Mouse (Mus musculus) heart, embryonic 13.5 days (tissue): ENCODE measurements around the gene Nrbf2. TPM values are rescaled to one million over a fixed set of nuclear protein-coding genes. Genes with fewer than 3 reads are reported as not detected.

ENCODE experiments used
- ATAC-seq: fragments of 200-750 bp; cut with Nextera tagmentation; 2 replicates; pipeline ENCODE4 v1.8.0; 2017; ENCODE audit warnings: moderate TSS enrichment; ENCODE audit not compliant: insufficient number of reproducible peaks, low FRiP score, low TSS enrichment; ENCODE audit errors: extremely low read depth
- H3K27ac ChIP-seq: fragments of 300-500 bp; sonication (generic); replicated peaks from 2 replicates; pipeline ENCODE4 v1.5.1; 2015; ENCODE audit warnings: moderate library complexity, mild to moderate bottlenecking, inconsistent platforms
- H3K27me3 ChIP-seq: fragments of 300-500 bp; sonication (generic); replicated peaks from 2 replicates; pipeline ENCODE4 v1.6.1; 2015; ENCODE audit warnings: mild to moderate bottlenecking, inconsistent platforms
- H3K36me3 ChIP-seq: fragments of 300-500 bp; sonication (generic); 2 replicates; pipeline ENCODE4 v1.6.1; 2015; ENCODE audit warnings: mild to moderate bottlenecking, inconsistent platforms
- H3K4me1 ChIP-seq: fragments of 300-500 bp; sonication (generic); 2 replicates; pipeline ENCODE4 v1.6.1; 2015; ENCODE audit warnings: inconsistent platforms
- H3K4me2 ChIP-seq: fragments of 300-500 bp; sonication (generic); 2 replicates; pipeline ENCODE4 v1.6.1; 2015; ENCODE audit warnings: inconsistent platforms, mild to moderate bottlenecking, moderate library complexity
- H3K4me3 ChIP-seq: fragments of 300-500 bp; sonication (generic); 2 replicates; pipeline ENCODE4 v1.5.1; 2015; ENCODE audit warnings: moderate library complexity, mild to moderate bottlenecking, inconsistent platforms
- H3K9ac ChIP-seq: fragments of 300-500 bp; sonication (generic); 2 replicates; pipeline ENCODE4 v1.6.1; 2015; ENCODE audit warnings: inconsistent platforms, mild to moderate bottlenecking, moderate library complexity
- H3K9me3 ChIP-seq: fragments of 300-500 bp; sonication (generic); 2 replicates; pipeline ENCODE4 v1.6.1; 2016; ENCODE audit warnings: inconsistent platforms
- WGBS: fragments of 180-500 bp; shearing (Covaris S2); methylation state at CpG from one replicate; pipeline ENCODE4 v1.1.7; 2015; ENCODE audit warnings: mixed read lengths; 5-methylcytosine and 5-hydroxymethylcytosine counted together
- polyA plus RNA-seq: library from polyadenylated mRNA; unstranded; fragments of >200 nt; fragmentation: Nextera tagmentation; extraction: Ambion mirVana; gene quantifications from 2 replicates; pipeline ENCODE4 v1.2.1, GENCODE M21; 2015

The Nrbf2 gene
- polyA plus RNA-seq, 1 experiment from 2014 or later, result 27.9 TPM

DNA sequence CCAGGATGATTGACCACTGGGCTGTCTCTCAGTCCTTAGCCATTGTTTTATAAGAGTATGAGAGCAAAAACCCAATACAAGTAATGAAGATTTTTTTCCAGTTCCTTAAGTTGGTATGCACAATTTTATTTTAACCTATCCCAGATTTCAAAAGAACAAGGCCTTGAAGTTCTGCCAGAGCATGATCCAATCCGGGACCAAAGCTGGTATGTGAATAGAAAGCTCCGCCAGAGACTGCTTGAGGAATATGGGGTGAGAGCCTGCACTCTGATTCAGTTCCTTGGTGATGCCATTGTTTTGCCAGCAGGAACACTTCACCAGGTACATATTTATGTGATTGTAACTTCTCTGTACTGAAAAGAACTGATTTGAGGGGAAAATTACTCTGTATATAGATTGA is 35.6 kb downstream of the Nrbf2 start:
- no peaks in the 10 kb centered on the region for H3K9me3 ChIP-seq
- no peak for ATAC-seq
- H3K4me2 ChIP-seq, result no peak overlapping the region
- peaks cover 94% of the 10 kb centered on the region for H3K36me3 ChIP-seq
- 88% methylated on average over 2 of the region's 2 CpGs for WGBS
- H3K9ac ChIP-seq, result no peak overlapping the region
- H3K4me1 ChIP-seq, result peaks cover 13% of the 10 kb centered on the region
- no peak overlapping the region for H3K4me3 ChIP-seq
- no peak overlapping the region for H3K27ac ChIP-seq
- H3K27me3 ChIP-seq, result no peaks in the 10 kb centered on the region

DNA sequence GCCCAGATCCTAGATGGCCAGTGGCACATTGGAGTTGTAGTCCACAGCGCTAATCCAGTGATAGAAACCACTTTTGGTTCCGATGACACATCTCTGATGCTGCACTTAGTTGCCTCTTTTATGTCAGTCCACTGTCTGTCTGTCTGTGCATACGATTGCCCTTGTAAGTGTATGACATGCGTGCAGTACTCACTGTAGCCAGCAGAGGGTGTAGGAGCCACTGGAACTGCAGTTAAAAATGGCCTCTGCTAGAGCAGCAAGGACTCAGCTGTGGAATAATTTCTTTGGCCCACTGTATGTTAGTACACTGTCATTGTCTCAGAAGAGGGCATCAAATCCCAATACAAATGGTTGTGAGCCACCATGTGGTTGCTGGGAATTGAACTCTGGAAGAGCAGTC is 38.0 kb downstream of the Nrbf2 start:
- Histone ChIP-seq H3K4me2 (no peak overlapping the region), H3K27me3 (no peaks in the 10 kb centered on the region), H3K4me1 (peaks cover 6% of the 10 kb centered on the region), H3K9me3 (no peaks in the 10 kb centered on the region), H3K27ac (no peak overlapping the region), H3K36me3 (peaks cover 89% of the 10 kb centered on the region), H3K9ac (no peak overlapping the region), H3K4me3 (no peak overlapping the region)
- no peak for ATAC-seq
- 90% methylated on average over 4 of the region's 4 CpGs for WGBS

DNA sequence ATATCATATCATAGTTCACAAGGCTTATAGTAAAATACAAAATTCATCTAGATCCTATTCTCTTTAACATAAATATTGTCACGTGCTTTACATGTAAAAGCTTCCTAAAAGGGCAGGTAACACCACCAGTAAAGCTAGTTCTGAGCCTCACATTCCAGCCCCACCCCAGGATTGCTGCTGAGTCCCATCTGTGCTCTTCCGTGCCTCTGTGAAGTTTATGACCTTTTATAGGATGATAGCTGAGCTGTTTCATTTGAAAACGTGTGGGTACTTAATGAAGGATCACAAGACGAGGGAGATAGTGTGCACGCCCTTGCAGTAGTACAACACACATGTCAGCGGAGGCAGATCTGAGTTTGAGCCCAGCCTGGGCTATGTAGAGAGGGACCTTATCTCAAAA is 54.7 kb downstream of the Nrbf2 start:
- WGBS, result 62% methylated on average over 6 of the region's 6 CpGs
- Histone ChIP-seq H3K9me3 (no peaks in the 10 kb centered on the region), H3K4me1 (peaks cover 32% of the 10 kb centered on the region), H3K4me3 (no peak overlapping the region), H3K9ac (no peak overlapping the region), H3K4me2 (no peak overlapping the region), H3K27ac (no peak overlapping the region), H3K36me3 (peaks cover 73% of the 10 kb centered on the region), H3K27me3 (no peaks in the 10 kb centered on the region)
- ATAC-seq, result no peak

DNA sequence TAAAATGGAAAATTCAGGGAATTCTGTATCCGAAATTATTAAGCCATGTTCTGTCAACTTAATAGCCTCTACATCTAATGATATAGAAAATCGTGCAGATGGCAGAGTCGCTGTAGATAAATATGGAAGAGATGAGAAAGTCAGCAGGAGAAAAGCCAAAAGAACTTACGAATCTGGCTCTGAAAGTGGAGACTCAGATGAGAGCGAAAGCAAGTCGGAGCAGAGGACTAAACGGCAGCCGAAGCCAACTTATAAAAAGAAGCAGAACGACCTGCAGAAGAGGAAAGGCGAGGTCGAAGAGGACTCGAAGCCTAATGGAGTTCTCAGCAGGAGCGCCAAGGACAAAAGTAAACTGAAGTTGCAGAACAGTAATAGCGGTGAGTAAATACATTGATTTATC is 58.6 kb downstream of the Nrbf2 start:
- 76% methylated on average over 14 of the region's 14 CpGs for WGBS
- no peak overlapping the region for H3K9ac ChIP-seq
- peak overlapping the region; percentile 80 for H3K27ac ChIP-seq
- no peak overlapping the region for H3K4me3 ChIP-seq
- ATAC-seq, result no peak
- H3K4me1 ChIP-seq, result peaks cover 54% of the 10 kb centered on the region
- peaks cover 70% of the 10 kb centered on the region for H3K36me3 ChIP-seq
- H3K27me3 ChIP-seq, result no peaks in the 10 kb centered on the region
- H3K4me2 ChIP-seq, result no peak overlapping the region
- H3K9me3 ChIP-seq, result no peaks in the 10 kb centered on the region

DNA sequence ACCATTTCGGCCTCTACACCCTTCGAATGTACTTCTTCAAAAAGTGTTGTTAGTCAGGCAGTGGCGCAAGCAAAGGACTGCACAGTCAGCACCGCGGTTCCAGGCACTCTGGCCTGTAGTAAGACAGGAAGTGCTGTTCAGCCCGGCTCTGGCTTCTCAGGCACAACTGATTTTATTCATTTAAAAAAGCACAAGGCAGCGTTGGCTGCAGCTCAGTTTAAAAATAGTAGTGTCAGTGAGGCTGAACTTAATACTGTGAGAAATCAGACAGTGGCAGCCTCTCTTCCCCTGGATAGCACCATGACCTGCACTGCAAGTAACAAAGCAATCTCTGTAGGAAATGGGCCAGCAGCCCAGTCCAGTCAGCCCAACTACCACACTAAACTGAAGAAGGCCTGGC is 59.0 kb downstream of the Nrbf2 start:
- no peak overlapping the region for H3K4me2 ChIP-seq
- peaks cover 59% of the 10 kb centered on the region for H3K4me1 ChIP-seq
- no peaks in the 10 kb centered on the region for H3K9me3 ChIP-seq
- 48% methylated on average over 7 of the region's 7 CpGs for WGBS
- peaks cover 70% of the 10 kb centered on the region for H3K36me3 ChIP-seq
- no peak for ATAC-seq
- peak overlapping the region; percentile 80 for H3K27ac ChIP-seq
- no peaks in the 10 kb centered on the region for H3K27me3 ChIP-seq
- H3K9ac ChIP-seq, result no peak overlapping the region; the same call in 1 of the 2 replicates
- H3K4me3 ChIP-seq, result no peak overlapping the region

DNA sequence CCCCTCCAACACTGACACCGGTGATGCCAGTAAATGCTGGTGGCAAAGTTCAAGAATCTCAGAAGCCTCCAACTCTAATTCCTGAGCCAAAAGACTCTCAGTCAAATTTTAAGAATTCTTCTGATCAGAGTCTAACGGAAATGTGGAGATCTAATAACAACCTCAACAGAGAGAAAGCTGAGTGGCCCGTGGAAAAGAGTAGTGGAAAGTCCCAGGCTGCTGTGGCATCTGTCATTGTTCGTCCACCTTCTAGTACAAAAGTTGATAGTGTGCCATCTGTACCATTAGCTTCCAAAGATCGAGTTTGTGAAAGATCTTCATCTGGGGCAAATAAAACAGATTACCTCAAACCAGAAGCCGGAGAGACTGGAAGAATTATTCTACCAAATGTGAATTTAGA is 59.6 kb downstream of the Nrbf2 start:
- no peak overlapping the region for H3K9ac ChIP-seq
- H3K4me3 ChIP-seq, result no peak overlapping the region
- no peak for ATAC-seq
- H3K27me3 ChIP-seq, result no peaks in the 10 kb centered on the region
- H3K36me3 ChIP-seq, result peaks cover 68% of the 10 kb centered on the region
- WGBS, result 72% methylated on average over 6 of the region's 6 CpGs
- H3K4me2 ChIP-seq, result no peak overlapping the region
- H3K27ac ChIP-seq, result peak overlapping the region; percentile 80
- H3K4me1 ChIP-seq, result peaks cover 63% of the 10 kb centered on the region
- H3K9me3 ChIP-seq, result no peaks in the 10 kb centered on the region

DNA sequence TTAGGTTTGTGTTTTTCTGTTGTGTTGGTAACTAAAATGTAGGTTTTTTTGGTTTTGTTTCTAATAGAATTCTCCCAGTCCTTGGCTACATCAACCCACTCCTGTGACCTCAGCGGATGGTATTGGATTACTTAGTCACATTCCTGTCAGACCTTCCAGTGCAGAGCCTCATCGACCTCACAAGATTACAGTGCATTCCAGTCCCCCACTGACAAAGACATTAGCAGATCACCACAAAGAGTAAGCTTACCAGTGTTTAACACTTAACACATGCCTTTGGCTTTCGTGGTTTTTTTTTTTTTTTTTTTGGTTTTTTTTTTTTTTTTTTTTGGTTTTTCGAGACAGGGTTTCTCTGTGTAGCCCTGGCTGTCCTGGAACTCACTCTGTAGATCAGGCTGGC is 61.2 kb downstream of the Nrbf2 start:
- no peak overlapping the region for H3K9ac ChIP-seq
- 43% methylated on average over 3 of the region's 4 CpGs for WGBS
- H3K36me3 ChIP-seq, result peaks cover 72% of the 10 kb centered on the region
- no peak overlapping the region for H3K4me3 ChIP-seq
- no peak for ATAC-seq
- no peaks in the 10 kb centered on the region for H3K27me3 ChIP-seq
- no peaks in the 10 kb centered on the region for H3K9me3 ChIP-seq
- H3K27ac ChIP-seq, result no peak overlapping the region
- no peak overlapping the region for H3K4me2 ChIP-seq
- H3K4me1 ChIP-seq, result peaks cover 57% of the 10 kb centered on the region

DNA sequence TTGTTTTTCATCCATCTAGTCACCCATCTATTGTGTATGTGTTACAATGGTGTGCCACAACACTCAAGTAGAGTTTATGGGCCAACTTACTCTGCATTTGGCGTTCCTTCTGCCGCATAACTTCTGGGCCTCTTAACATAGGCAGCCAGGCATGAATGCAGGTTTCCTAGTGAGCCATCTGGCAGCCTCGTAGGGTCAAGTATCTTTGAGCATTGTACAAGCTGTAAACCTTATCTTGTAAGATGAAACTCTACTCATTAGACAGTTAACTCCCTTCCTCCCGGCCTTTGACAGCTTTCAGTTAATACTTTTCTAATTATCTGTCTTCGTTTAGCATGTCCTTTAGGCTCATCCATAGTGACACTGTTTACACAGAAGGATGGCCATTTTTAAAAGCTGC is 63.8 kb downstream of the Nrbf2 start:
- ATAC-seq, result no peak
- Histone ChIP-seq H3K27ac (no peak overlapping the region), H3K9ac (no peak overlapping the region), H3K4me1 (peaks cover 45% of the 10 kb centered on the region), H3K9me3 (no peaks in the 10 kb centered on the region), H3K27me3 (no peaks in the 10 kb centered on the region), H3K4me3 (no peak overlapping the region), H3K36me3 (peaks cover 76% of the 10 kb centered on the region), H3K4me2 (no peak overlapping the region)
- 26% methylated on average over 5 of the region's 5 CpGs for WGBS

DNA sequence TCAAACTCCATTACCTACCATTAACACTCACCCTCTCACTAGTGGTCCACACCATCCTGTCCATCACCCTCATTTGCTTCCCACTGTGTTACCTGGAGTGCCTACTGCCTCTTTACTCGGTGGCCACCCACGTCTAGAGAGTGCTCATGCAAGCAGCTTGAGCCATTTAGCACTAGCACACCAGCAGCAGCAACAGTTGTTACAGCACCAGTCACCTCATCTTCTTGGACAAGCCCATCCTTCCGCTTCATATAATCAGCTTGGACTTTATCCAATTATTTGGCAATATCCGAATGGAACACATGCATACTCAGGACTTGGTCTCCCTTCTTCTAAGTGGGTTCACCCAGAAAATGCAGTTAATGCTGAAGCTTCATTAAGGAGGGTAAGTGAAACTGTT is 64.9 kb downstream of the Nrbf2 start:
- Histone ChIP-seq H3K4me3 (no peak overlapping the region), H3K9me3 (no peaks in the 10 kb centered on the region), H3K27me3 (no peaks in the 10 kb centered on the region), H3K27ac (no peak overlapping the region), H3K9ac (no peak overlapping the region), H3K36me3 (peaks cover 66% of the 10 kb centered on the region), H3K4me2 (no peak overlapping the region), H3K4me1 (peaks cover 34% of the 10 kb centered on the region)
- no peak for ATAC-seq
- 72% methylated on average over 4 of the region's 4 CpGs for WGBS

DNA sequence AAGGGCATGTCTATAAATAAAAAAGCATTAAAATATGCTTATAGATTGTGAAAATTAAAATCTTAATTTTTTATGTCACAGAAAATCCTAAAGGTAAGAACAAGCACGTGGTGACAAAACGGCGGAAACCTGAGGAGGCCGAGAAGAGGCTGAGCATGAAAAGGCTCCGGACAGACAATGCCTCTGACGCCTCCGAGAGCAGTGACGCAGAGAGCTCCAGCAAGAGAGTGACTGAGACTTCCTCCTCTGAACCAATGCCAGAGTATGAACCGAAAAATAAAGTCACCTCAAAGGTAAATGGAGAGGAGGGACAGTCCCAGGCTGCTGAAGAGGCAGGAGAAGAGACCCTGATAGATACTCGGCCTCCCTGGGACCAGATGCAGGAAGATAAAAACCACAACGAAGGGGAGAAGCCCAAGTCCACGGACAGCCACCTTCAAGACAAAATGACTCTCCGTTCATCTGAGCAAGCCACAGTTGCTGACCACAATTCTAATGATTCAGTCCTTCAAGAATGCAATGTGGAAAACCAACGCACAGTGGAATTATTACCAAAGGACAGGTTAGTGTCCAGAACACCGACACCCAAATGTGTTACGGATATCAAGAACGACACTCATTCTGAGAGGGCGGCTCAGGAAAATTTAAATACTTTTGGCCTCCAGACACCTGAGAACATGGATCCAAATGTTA is 66.1 kb downstream of the Nrbf2 start:
- no peak for ATAC-seq
- H3K4me3 ChIP-seq, result no peak overlapping the region
- H3K4me1 ChIP-seq, result peaks cover 36% of the 10 kb centered on the region
- no peak overlapping the region for H3K4me2 ChIP-seq
- H3K36me3 ChIP-seq, result peaks cover 54% of the 10 kb centered on the region
- H3K9ac ChIP-seq, result no peak overlapping the region
- H3K27me3 ChIP-seq, result no peaks in the 10 kb centered on the region
- H3K27ac ChIP-seq, result no peak overlapping the region
- WGBS, result 85% methylated on average over 18 of the region's 18 CpGs
- no peaks in the 10 kb centered on the region for H3K9me3 ChIP-seq

DNA sequence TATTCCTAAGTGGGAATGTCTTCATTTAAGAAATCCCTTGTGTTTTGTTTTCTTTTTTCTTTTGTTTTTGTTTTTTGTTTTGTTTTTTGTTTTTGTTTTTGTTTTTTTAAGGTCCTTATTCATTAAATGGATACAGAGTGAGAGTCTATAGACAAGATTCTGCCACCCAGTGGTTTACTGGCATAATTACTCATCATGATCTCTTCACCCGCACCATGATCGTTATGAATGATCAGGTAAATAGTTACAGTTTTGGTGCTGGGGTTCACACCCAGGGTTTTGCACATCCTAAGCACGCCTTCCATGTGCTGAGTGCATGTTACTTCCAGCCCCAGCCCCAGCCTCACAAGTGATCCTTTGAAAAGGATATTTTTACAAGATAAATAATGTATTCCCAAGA is 68.2 kb downstream of the Nrbf2 start:
- H3K36me3 ChIP-seq, result peaks cover 45% of the 10 kb centered on the region
- 75% methylated on average over 3 of the region's 3 CpGs for WGBS
- H3K4me1 ChIP-seq, result peaks cover 30% of the 10 kb centered on the region
- H3K27me3 ChIP-seq, result no peaks in the 10 kb centered on the region
- no peak overlapping the region for H3K4me2 ChIP-seq
- H3K9ac ChIP-seq, result no peak overlapping the region
- H3K9me3 ChIP-seq, result no peaks in the 10 kb centered on the region
- ATAC-seq, result no peak
- no peak overlapping the region for H3K27ac ChIP-seq
- H3K4me3 ChIP-seq, result no peak overlapping the region
